Mouse (Mus musculus) brain, embryonic 14.5 days (tissue): ENCODE measurements at regions not wholly inside any gene's neighbourhood (a gene's known extent, or its start where the extent isn't known, plus 50 kb on each side); places are given as distances from the start of the nearest gene placed in this dataset.
"Not testable (repeated sequence)": the region's sequence is repeated elsewhere in the genome, so short reads cannot be mapped to it uniquely, and the experiment has no call there.

Experiments
- DNase-seq: peaks from one replicate; pipeline ENCODE4 v3.0.0-alpha.2; 2011; ENCODE audit warnings: low read depth
- CTCF ChIP-seq: fragments of 200-500 bp; IDR thresholded peaks from 2 replicates; pipeline ENCODE4 v1.5.1; 2012; ENCODE audit warnings: inconsistent platforms, mild to moderate bottlenecking, moderate library complexity, borderline replicate concordance; ENCODE audit not compliant: insufficient read depth, insufficient read length; ENCODE audit errors: extremely low read depth
- POLR2A ChIP-seq: fragments of 200-500 bp; IDR thresholded peaks from 2 replicates; pipeline ENCODE4 v1.6.1; 2012; ENCODE audit warnings: mild to moderate bottlenecking, inconsistent platforms, borderline replicate concordance; ENCODE audit not compliant: poor library complexity, insufficient read depth, insufficient read length, severe bottlenecking; ENCODE audit errors: extremely low read depth

GRCm38 (mm10) chr11:40159161-40159560 lies 535.8 kb downstream of the Mat2b start:
- not testable (repeated sequence) for DNase-seq

- TF ChIP-seq CTCF (peak; percentile 62; the same call in 1 of the 2 replicates), POLR2A (no peak)
- DNase-seq = peak; percentile 91
Observed at GRCm38 (mm10) chr11:40149312-40149711, 545.7 kb downstream of the Mat2b start.

GRCm38 (mm10) chr11:40137803-40138202 lies 557.2 kb downstream of the Mat2b start:
- DNase-seq = peak; percentile 43
- TF ChIP-seq POLR2A (no peak), CTCF (no peak)

- DNase-seq = peak; percentile 43
- TF ChIP-seq POLR2A (no peak), CTCF (peak; percentile 5; the same call in 1 of the 2 replicates)
Observed at GRCm38 (mm10) chr11:40102613-40103012, 592.4 kb downstream of the Mat2b start.

- TF ChIP-seq POLR2A = no peak
- no peak for TF ChIP-seq CTCF
- DNase-seq = no peak
Observed at GRCm38 (mm10) chr11:40074317-40074716, 620.7 kb downstream of the Mat2b start.

GRCm38 (mm10) chr11:40050503-40050902 lies 644.5 kb downstream of the Mat2b start:
- TF ChIP-seq CTCF (no peak), POLR2A (no peak)
- no peak for DNase-seq

GRCm38 (mm10) chr11:40027511-40027910 lies 667.5 kb downstream of the Mat2b start:
- peak; percentile 31 for DNase-seq
- TF ChIP-seq POLR2A = no peak
- no peak for TF ChIP-seq CTCF

GRCm38 (mm10) chr11:39999483-39999882 lies 695.5 kb downstream of the Mat2b start:
- TF ChIP-seq POLR2A (no peak), CTCF (no peak)
- peak; percentile 57 for DNase-seq

GRCm38 (mm10) chr11:39998612-39999011 lies 696.4 kb downstream of the Mat2b start:
- DNase-seq = no peak
- TF ChIP-seq POLR2A = no peak
- TF ChIP-seq CTCF = no peak

GRCm38 (mm10) chr11:39972585-39972984 lies 722.4 kb downstream of the Mat2b start:
- no peak for DNase-seq
- no peak for TF ChIP-seq POLR2A
- TF ChIP-seq CTCF = no peak

- TF ChIP-seq CTCF (no peak), POLR2A (no peak)
- no peak for DNase-seq
Observed at GRCm38 (mm10) chr11:39963705-39964104, 731.3 kb downstream of the Mat2b start.

GRCm38 (mm10) chr11:39954426-39954825 lies 740.6 kb downstream of the Mat2b start:
- TF ChIP-seq CTCF (no peak), POLR2A (no peak)
- no peak for DNase-seq

GRCm38 (mm10) chr11:39944196-39944595 lies 750.8 kb downstream of the Mat2b start:
- no peak for TF ChIP-seq POLR2A
- no peak for TF ChIP-seq CTCF
- DNase-seq = no peak

GRCm38 (mm10) chr11:39934216-39934615 lies 760.8 kb downstream of the Mat2b start:
- no peak for DNase-seq
- TF ChIP-seq POLR2A (no peak), CTCF (no peak)
